Mouse (Mus musculus) layer of hippocampus, adult 9-10 months (tissue): ENCODE data around the gene Kank1.

Experiments used
- DNase-seq: peaks from one replicate; pipeline ENCODE4 v3.0.0; 2022; ENCODE audit warnings: low spot score

Gene Kank1

DNA sequence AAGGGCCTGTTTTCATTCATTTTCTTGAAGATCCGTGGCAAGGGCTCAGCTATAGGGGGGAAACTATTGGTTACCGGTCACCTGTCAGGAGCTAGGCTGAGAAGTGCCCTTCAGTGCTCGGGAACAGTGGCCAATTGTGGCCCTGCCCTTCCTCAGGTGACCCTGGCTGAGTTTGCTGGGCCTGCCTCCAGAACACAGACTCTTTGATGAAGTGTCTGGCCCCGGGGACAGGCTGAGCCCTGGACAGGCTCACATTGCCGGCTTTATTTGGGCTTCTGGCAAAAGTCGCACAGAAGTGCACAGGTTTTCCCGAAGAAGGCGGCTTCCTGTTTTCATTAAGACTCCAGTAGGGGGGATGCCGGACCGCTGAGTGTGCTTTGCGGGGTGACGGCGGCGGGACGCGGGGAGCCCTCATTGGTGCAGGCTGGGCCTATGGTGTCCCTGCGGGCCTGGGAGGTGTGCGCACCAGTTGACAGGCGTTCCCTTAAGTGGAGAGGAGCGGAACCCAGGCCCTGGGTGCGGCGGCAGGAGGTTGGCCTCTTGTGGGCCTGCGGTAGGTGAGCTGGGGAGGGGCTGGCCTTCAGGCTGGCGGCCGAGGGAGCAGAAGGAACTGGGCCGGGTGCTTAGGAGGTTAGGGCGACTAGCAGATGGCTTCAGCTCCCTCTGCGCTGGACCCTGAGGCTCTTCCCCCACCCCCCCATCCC, 169.9 kb downstream of the Kank1 start:
- no peak for DNase-seq

DNA sequence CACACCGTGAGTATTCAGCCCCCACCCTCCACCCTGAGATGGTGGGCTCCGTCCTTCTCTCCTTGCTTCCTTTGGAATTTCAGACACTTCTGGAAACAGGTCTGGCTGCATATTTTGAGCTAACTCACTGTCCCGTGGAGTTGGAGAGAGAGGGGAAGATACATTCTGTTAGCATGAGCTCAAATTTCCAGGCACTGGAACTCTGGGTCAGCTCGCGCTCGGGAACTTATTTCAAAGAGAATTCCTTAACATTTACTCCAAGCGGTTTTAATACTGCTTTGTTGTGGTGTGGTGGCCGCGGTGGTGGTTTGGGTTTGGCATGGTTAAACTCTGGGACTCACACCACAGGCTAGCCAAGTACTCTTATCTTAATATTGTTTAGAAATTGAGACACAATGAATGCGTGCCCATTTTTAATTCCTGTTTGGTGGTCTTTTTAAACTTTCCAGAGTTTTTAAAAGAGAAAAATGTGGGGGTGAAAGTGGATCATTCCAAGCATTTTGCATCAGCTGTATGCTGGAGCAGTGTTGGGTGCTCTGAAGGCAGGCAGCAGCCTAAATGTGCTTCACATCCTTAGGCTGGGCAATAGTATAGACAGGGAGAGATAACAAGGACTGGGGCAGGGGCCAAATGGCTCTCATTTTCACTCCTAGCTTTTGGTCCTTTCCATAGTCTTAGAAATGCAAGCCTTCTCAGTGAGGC, 170.6 kb downstream of the Kank1 start:
- DNase-seq, result no peak

DNA sequence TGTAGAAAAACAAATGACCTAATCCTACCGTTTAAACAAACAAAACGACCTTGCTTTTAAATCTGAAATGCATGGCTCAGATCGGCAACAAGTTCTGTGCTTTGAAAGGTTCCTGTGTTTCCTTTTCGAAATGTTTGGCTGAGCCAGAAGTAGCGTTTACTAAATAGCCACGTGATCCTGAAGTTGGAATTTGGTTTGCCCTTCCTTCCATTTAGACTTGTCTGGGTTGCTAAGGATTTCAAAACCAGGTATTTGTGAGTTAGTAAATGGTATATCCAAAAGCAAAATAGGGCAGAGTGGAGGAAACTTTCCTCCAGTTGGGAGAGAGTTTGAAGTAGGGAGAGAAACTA, 171.1 kb downstream of the Kank1 start:
- no peak for DNase-seq

GRCm38 (mm10) chr19:25409239-25409638, 172.5 kb downstream of the Kank1 start:
- no peak for DNase-seq

- DNase-seq, result no peak
Measured at GRCm38 (mm10) chr19:25411353-25411752, 174.6 kb downstream of the Kank1 start.

DNA sequence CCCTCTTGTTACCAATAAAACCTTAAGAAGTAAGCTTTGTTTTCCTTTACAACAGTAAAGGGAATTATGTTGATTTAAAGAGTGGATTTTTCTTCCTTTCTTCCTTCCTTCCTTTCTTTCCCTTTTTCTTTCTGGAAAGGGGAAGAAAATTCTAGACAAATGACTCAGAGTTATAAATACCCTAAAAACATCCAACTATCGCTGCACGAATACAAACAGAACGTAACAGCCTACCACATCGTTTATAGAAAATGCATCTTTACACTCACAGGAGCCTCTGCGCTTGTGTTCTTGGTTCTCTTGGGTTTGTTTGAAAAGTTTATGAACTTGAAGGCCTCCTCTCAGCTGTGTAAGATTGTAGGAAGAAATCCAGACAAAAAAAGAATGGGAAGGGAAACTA, 178.7 kb downstream of the Kank1 start:
- DNase-seq, result no peak

DNA sequence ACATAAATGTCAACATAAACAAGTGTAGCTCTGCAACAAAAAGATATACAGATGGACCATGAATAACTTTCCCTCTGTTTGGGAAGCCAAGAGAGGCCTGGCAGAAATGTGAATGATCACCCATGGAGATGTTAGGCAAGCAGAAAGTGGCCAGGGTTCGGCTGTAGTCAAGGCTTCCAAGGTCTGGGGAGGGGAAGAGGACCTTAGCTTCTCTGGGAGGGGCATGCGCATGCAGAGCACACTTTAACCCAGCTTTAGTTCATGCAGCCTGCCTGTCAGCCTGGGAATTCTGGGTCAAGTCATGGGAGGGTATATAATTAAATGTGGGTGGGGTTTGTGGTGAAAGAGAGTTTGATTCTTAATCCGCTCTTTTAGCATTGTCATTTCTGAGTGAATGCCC, 180.9 kb downstream of the Kank1 start:
- DNase-seq, result no peak

- DNase-seq, result no peak
Measured at GRCm38 (mm10) chr19:25419983-25420382, 183.2 kb downstream of the Kank1 start.

- DNase-seq, result no peak
Measured at GRCm38 (mm10) chr19:25422096-25422495, 185.3 kb downstream of the Kank1 start.

- DNase-seq, result no peak
Measured at GRCm38 (mm10) chr19:25423371-25423770, 186.6 kb downstream of the Kank1 start.

DNA sequence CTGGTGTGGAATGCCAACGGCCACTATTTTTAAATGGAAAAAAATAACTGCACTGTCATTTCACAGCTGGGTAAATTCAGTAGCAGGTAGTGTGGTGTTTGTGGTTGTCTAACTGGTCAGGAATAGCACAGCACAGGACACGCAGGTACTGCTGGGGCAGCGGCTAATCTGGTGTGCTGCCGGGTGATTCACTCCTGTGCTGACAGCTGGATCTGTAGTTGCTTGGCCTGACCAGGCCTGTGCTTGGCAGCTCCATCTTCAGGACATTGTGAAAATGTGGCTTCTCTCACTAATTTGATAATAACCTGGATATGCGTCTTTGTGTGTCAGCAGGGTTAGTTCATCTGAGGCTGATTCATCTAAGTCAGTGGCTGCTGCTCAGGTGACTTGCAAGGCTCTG, 189.7 kb downstream of the Kank1 start:
- no peak for DNase-seq

DNA sequence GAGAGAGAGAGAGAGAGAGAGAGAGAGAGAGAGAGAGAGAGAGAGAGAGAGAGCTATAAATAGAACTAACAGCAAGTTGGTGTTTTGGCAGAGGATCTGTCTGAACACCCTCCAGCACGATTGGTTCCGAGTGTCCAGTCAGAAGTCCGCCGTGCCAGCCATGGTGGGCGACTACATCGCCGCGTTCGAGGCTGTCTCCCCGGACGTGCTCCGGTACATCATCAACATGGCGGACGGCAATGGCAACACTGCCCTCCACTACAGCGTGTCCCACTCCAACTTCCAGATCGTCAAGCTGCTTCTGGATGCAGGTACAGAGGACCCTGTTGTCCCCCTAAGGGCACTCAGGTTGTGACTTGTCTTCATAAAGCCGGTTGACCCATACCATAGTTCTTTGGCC, 191.1 kb downstream of the Kank1 start:
- DNase-seq, result no peak

- no peak for DNase-seq
Measured at GRCm38 (mm10) chr19:25428338-25428962, 191.7 kb downstream of the Kank1 start.

GRCm38 (mm10) chr19:25431431-25431830, 194.7 kb downstream of the Kank1 start:
- DNase-seq, result no peak

DNA sequence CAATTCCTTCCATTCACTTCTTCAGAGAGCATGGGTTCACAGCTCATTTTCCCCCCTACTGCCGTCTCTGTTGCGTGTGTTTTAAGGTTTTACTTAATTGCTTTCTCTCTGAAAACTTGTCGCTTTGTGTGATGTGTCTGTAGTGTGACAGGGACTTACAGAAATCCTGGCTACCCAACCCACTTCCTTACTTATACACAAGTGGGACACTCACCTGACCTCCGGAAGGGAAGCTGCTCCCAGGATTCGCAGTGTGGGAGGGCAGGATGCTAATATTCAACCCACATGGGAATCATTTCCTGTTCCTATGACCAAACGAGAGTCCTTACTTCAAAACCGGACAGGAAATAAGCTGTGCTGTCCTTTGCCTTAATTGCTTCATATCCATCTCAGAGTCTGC, 195.1 kb downstream of the Kank1 start:
- no peak for DNase-seq

DNA sequence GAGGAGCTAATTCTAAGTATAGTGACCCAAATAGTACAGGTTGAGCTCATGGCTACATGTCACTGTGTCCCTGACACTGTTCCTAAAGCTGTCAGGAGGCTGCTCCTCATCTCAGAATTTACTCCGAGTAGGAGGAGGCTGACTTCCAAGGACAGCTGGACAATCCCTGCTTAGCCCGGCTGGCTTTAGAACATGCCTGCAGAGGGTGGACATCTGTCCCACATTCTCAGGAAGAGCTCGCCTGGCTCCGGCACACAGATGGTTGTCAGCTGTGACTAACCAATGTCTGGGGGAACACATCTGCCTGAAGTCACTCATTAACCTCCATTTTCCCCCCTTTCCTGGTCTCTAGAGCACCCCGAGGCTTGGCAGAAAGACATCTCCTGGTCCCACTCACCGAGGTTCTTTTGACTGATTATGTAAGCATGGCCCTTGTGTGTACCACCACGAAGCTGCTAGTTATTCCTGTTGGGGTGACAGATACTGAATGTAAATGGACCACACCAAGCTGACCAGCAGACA, 196.5 kb downstream of the Kank1 start:
- no peak for DNase-seq

DNA sequence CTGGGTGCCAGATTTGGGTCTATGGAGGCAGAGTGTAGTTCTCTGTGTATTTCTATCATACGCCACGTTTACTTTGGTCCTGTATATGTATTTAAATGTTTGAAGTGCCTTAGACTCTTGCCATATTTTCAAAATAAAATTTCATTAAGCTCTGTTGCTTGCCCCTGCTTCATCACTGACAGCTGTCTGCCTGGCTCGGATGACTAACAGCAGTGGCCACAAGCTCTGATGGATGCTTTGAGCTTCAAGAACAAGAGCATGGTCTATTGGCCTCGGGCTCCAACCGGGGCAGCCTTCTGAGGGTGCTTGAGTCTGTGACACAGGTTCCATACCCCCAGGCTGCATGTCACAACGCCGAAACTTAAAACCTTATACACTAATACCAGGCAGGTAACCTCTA, 197.6 kb downstream of the Kank1 start:
- DNase-seq, result no peak

- no peak for DNase-seq
Measured at GRCm38 (mm10) chr19:25434795-25435194, 198.0 kb downstream of the Kank1 start.

DNA sequence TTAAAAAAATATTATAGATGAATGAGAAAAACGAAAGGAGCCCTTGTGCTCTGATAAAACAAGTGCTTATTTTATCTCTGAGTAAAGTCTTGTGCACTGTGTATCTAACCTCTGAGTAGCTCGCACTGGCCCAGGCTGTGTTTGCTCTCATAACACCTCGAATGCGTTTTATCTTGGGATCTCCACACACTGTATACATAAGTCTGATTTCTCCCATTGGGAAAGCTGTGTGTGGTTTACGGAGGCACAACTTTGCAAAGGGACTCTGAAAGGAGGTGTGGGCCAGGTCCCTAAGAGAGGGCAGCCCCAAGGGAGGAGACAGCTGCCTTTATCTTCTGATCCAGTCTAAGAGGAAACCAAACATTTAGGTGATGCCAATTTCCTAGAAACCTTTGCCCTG, 198.6 kb downstream of the Kank1 start:
- no peak for DNase-seq

DNA sequence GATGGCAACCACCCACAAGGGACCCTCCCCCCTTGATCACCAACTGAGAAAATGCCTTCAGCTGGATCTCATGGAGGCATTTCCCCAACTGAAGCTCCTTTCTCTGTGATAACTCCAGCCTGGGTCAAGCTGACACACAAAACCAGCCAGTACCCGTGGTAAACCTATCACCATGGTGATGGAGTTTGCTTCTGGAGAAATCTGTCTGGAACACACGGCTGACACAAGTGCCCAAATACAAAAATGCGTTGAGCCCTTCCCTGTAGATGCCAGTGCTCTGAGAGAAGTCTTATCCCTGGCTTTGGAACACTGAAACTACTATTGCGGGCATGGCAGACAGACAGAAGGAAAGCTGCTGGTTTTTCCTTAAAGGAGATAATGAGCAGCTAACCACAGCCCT, 199.4 kb downstream of the Kank1 start:
- DNase-seq, result no peak

- no peak for DNase-seq
Measured at GRCm38 (mm10) chr19:25436789-25437650, 200.2 kb downstream of the Kank1 start.

DNA sequence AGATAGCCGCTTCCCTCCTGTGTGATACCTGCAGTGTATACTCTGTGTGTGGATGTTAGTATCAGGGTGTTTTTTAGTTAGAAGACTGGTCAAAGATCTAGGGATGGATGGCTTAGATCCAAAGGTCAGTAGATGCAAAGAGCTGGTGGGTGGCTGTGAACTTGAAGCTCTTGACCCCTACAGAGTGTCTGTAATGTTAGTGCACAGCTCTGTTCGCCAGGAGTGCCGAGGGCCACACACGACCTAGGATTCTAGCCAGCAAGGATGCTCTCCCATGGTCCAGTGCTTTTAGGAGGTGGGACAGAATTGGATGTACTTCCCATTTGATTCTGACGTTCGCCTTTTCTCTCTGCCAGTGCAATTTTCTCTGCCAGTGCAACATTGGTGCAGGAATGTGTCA, 201.5 kb downstream of the Kank1 start:
- no peak for DNase-seq
